Comparison of ENCODE assay signal across 24 mouse cellular contexts in genomic region chr9:75201506-75201905, GRCm38 (mm10). TPM values are rescaled to one million over a fixed set of nuclear protein-coding genes. Genes with fewer than 3 reads are reported as not detected.
"Had no signal": no experiment of that assay in that cellular context is flagged by ENCODE, and none has a peak within 500 bp of the region (broad histone marks: within the 10 kb centered on the region; RNA-seq: fewer than 3 reads in every experiment).

No protein-coding gene starts in this region.

- H3K27me3 ChIP-seq: kidney, embryonic 15.5 days; limb, embryonic 12.5 days; limb, embryonic 15.5 days; midbrain, embryonic 13.5 days; neural tube, embryonic 13.5 days; stomach, embryonic 15.5 days had no signal

- H3K4me3 ChIP-seq: kidney, embryonic 15.5 days; limb, embryonic 12.5 days; limb, embryonic 15.5 days; midbrain, embryonic 10.5 days; midbrain, embryonic 13.5 days; myocyte; neural tube, embryonic 13.5 days; stomach, embryonic 15.5 days had no signal

- DNase-seq: kidney, adult 8-10 months; kidney, postnatal 10 days; kidney, postnatal 36 days; layer of hippocampus, adult 9-11 months; left cerebral cortex, postnatal 4 days; liver, postnatal 0 days; lung, embryonic 14.5 days; retina, postnatal 1 day; right cerebral cortex, postnatal 25 days; spleen, adult 18-20 months; thymus, postnatal 25 days had no signal

- H3K27ac ChIP-seq: kidney, embryonic 15.5 days; limb, embryonic 12.5 days; limb, embryonic 15.5 days; liver, embryonic 14.5 days; macrophage; midbrain, embryonic 10.5 days; midbrain, embryonic 13.5 days; neural tube, embryonic 13.5 days; stomach, embryonic 15.5 days had no signal

- ATAC-seq: liver, postnatal 0 days; lung, postnatal 0 days; midbrain, embryonic 13.5 days; midbrain, embryonic 16.5 days had no signal

- H3K4me1 ChIP-seq: kidney, embryonic 15.5 days; limb, embryonic 12.5 days; limb, embryonic 15.5 days; midbrain, embryonic 10.5 days; neural tube, embryonic 13.5 days; stomach, embryonic 15.5 days had no signal

RNA-seq across cellular contexts. Expression of gene Myo5c, which starts 30.3 kb away (rescaled TPM):
- total RNA-seq: megakaryocyte, adult 5-6 weeks had no signal
- polyA plus RNA-seq: macrophage had no signal
